Mouse (Mus musculus): ENCODE data around the gene Rslcan18. TPM values are rescaled to one million over a fixed set of nuclear protein-coding genes. Genes with fewer than 3 reads are reported as not detected.

The Rslcan18 gene
- polyA plus RNA-seq, 1 experiment from 2014 or later: 0.26 TPM

GRCm38 (mm10) chr13:67060786-67061358 is 55.2 kb downstream of the Rslcan18 start, which contains the start of gene Zfp712:
Gene Zfp712, minus strand, starts transcription at chr13:67061170.
- peak; percentile 96 for ATAC-seq (ENCODE audit: low FRiP score)
- Histone ChIP-seq H3K4me2 (replicated peaks; ENCODE audit: low read depth, low read length) (peak within 1 kb of the TSS; percentile 70), H3K27ac (ENCODE audit: low read depth, low read length) (peak within 1 kb of the TSS; percentile 58; the same call in 1 of the 2 replicates), H3K4me3 (ENCODE audit: low read depth, low read length) (peak within 1 kb of the TSS; percentile 77), H3K9ac (ENCODE audit: low read depth, low read length) (peak within 1 kb of the TSS; percentile 78), H3K36me3 (ENCODE audit: control insufficient read depth, insufficient read depth, low read length) (no peaks in the 10 kb centered on the region), H3K9me3 (ENCODE audit: control insufficient read depth, low read length) (no peaks in the 10 kb centered on the region), H3K4me1 (replicated peaks; ENCODE audit: control insufficient read depth, insufficient read depth, low read length) (no peaks in the 10 kb centered on the region), H3K27me3 (ENCODE audit: control insufficient read depth, insufficient read depth, low read length) (no peaks in the 10 kb centered on the region)
- under 1% methylated on average over 27 of the region's 27 CpGs for WGBS
- DNase-seq (ENCODE audit: low spot score): peak; percentile 94

GRCm38 (mm10) chr13:67060161-67060785 is 55.8 kb downstream of the Rslcan18 start:
- H3K27ac ChIP-seq (ENCODE audit: low read depth, low read length): peak overlapping the region; percentile 58; the same call in 1 of the 2 replicates
- H3K4me2 ChIP-seq (replicated peaks; ENCODE audit: low read depth, low read length): peak overlapping the region; percentile 70
- H3K36me3 ChIP-seq (ENCODE audit: control insufficient read depth, insufficient read depth, low read length): no peaks in the 10 kb centered on the region
- ATAC-seq (ENCODE audit: low FRiP score) (peak; percentile 53), DNase-seq (ENCODE audit: low spot score) (no peak)
- WGBS: 6% methylated on average over 12 of the region's 12 CpGs
- H3K4me3 ChIP-seq (ENCODE audit: low read depth, low read length): peak overlapping the region; percentile 77
- peak overlapping the region; percentile 78 for H3K9ac ChIP-seq (ENCODE audit: low read depth, low read length)
- H3K27me3 ChIP-seq (ENCODE audit: control insufficient read depth, insufficient read depth, low read length): no peaks in the 10 kb centered on the region
- no peaks in the 10 kb centered on the region for H3K4me1 ChIP-seq (replicated peaks; ENCODE audit: control insufficient read depth, insufficient read depth, low read length)
- no peaks in the 10 kb centered on the region for H3K9me3 ChIP-seq (ENCODE audit: control insufficient read depth, low read length)

Other genes starting within 250 kb of the Rslcan18 start
- gene Gm10767, start 211.3 kb downstream of the Rslcan18 start, polyA plus RNA-seq (2014; fragmentation: Nextera tagmentation; extraction: Ambion mirVana): 0.66 and 1.5 TPM in 2 replicates
- 5.8 TPM in 2 replicates for gene Zfp712, start 55.1 kb downstream of the Rslcan18 start, polyA plus RNA-seq (2014; fragmentation: Nextera tagmentation; extraction: Ambion mirVana)
- 9.2 and 9.6 TPM in 2 replicates for gene Zfp708, start 18.3 kb downstream of the Rslcan18 start, polyA plus RNA-seq (2014; fragmentation: Nextera tagmentation; extraction: Ambion mirVana)
- gene Gm28557, start 7.7 kb downstream of the Rslcan18 start, polyA plus RNA-seq (2014; fragmentation: Nextera tagmentation; extraction: Ambion mirVana): 1.9 and 3.3 TPM in 2 replicates
- gene Zfp759, start 5.4 kb upstream of the Rslcan18 start, polyA plus RNA-seq (2014; fragmentation: Nextera tagmentation; extraction: Ambion mirVana): 1.7 and 3.3 TPM in 2 replicates
- gene Rsl1, start 56.9 kb upstream of the Rslcan18 start, polyA plus RNA-seq (2014; fragmentation: Nextera tagmentation; extraction: Ambion mirVana): 4.5 and 5.4 TPM in 2 replicates
- gene Zfp455, start 78.2 kb upstream of the Rslcan18 start, polyA plus RNA-seq (2014; fragmentation: Nextera tagmentation; extraction: Ambion mirVana): 0.86 and 1.2 TPM in 2 replicates
- gene Zfp458, start 162.2 kb upstream of the Rslcan18 start, polyA plus RNA-seq (2014; fragmentation: Nextera tagmentation; extraction: Ambion mirVana): 2.9 and 4.0 TPM in 2 replicates
- 0.43 and 0.56 TPM in 2 replicates for gene Zfp457, start 190.2 kb upstream of the Rslcan18 start, polyA plus RNA-seq (2014; fragmentation: Nextera tagmentation; extraction: Ambion mirVana)
- 1.6 and 1.7 TPM in 2 replicates for gene Zfp595, start 216.3 kb upstream of the Rslcan18 start, polyA plus RNA-seq (2014; fragmentation: Nextera tagmentation; extraction: Ambion mirVana)
- gene Gm28044, start 244.3 kb upstream of the Rslcan18 start, polyA plus RNA-seq (2014; fragmentation: Nextera tagmentation; extraction: Ambion mirVana): not detected in 2 replicates
- 0.75 and 1.2 TPM in 2 replicates for gene Zfp953, start 244.3 kb upstream of the Rslcan18 start, polyA plus RNA-seq (2014; fragmentation: Nextera tagmentation; extraction: Ambion mirVana)